Mouse (Mus musculus) layer of hippocampus, postnatal 36 days (tissue): ENCODE results near the gene Tmem239. TPM values are rescaled to one million over a fixed set of nuclear protein-coding genes. Genes with fewer than 3 reads are reported as not detected.
A peak's percentile ranks its signal among the peaks of the same experiment; 100 is the strongest.

Source experiments
- DNase-seq, 2 experiments: peaks; one replicate each; pipeline ENCODE4 v3.0.0; 2022
- total RNA-seq, 2 experiments: library from RNA; stranded (reverse); gene quantifications; 2 replicates each; pipeline ENCODE4 v1.2.3; 2021

Gene Tmem239
- total RNA-seq, 2 experiments from 2014 or later: not detected

- DNase-seq: peak; percentile 79 to 84
These were observed 5.5 kb downstream of the Tmem239 start for GRCm38 (mm10) chr2:130411558-130412495.

GRCm38 (mm10) chr2:130412775-130413174 lies 6.5 kb downstream of the Tmem239 start:
- no peak for DNase-seq

- no peak for DNase-seq
These were observed 8.0 kb downstream of the Tmem239 start for GRCm38 (mm10) chr2:130414094-130414856.

GRCm38 (mm10) chr2:130421781-130422620 lies 15.7 kb downstream of the Tmem239 start:
- no peak for DNase-seq

GRCm38 (mm10) chr2:130423397-130424125 lies 17.3 kb downstream of the Tmem239 start:
- peak in 1 of 2 experiments; percentile 79 for DNase-seq

GRCm38 (mm10) chr2:130424126-130424853 lies 18.0 kb downstream of the Tmem239 start, which contains the start of the genes Vps16 and Pced1a:
Gene Vps16 (plus strand): TSS chr2:130424339.
Gene Pced1a (minus strand): TSS chr2:130424701.
- peak; percentile 92 to 94 for DNase-seq

- DNase-seq: no peak
These were observed 18.8 kb downstream of the Tmem239 start for GRCm38 (mm10) chr2:130425112-130425511.

GRCm38 (mm10) chr2:130429851-130430250 lies 23.6 kb downstream of the Tmem239 start:
- no peak for DNase-seq

- DNase-seq: no peak
These were observed 24.2 kb downstream of the Tmem239 start for GRCm38 (mm10) chr2:130430484-130430883.

GRCm38 (mm10) chr2:130432157-130432556 lies 25.9 kb downstream of the Tmem239 start:
- DNase-seq: no peak

- no peak for DNase-seq
These were observed 26.9 kb downstream of the Tmem239 start for GRCm38 (mm10) chr2:130433152-130433551.

- no peak for DNase-seq
These were observed 30.5 kb downstream of the Tmem239 start for GRCm38 (mm10) chr2:130436769-130437168.

GRCm38 (mm10) chr2:130438861-130439260 lies 32.6 kb downstream of the Tmem239 start:
- DNase-seq: no peak

GRCm38 (mm10) chr2:130439840-130440480 lies 33.7 kb downstream of the Tmem239 start:
- DNase-seq: no peak

- DNase-seq: no peak
These were observed 35.9 kb downstream of the Tmem239 start for GRCm38 (mm10) chr2:130442162-130442561.

- no peak for DNase-seq
These were observed 42.2 kb downstream of the Tmem239 start for GRCm38 (mm10) chr2:130448449-130448848.

GRCm38 (mm10) chr2:130449021-130449793 lies 42.9 kb downstream of the Tmem239 start:
- DNase-seq: no peak

- peak; percentile 93 for DNase-seq
These were observed 43.6 kb downstream of the Tmem239 start, which contains the start of gene Ptpra for GRCm38 (mm10) chr2:130449794-130450433. Gene Ptpra (plus strand): TSS chr2:130450278.

GRCm38 (mm10) chr2:130450434-130450796 lies 44.1 kb downstream of the Tmem239 start:
- peak; percentile 81 for DNase-seq
